Mouse (Mus musculus) E14TG2a.4 (cell line): ENCODE measurements around the gene Rbbp6.
A peak's percentile ranks its signal among the peaks of the same experiment; 100 is the strongest.

Experiments used
- H3K27me3 ChIP-seq: 2 replicates; pipeline ENCODE4 v1.6.1; 2014; ENCODE audit warnings: low read length, control low read depth; ENCODE audit not compliant: insufficient read depth
- H3K36me3 ChIP-seq: 2 replicates; pipeline ENCODE4 v1.6.1; 2014; ENCODE audit warnings: low read length, control low read depth; ENCODE audit not compliant: insufficient read depth
- H3K4me1 ChIP-seq: replicated peaks from 2 replicates; pipeline ENCODE4 v1.6.1; 2014; ENCODE audit warnings: low read depth, low read length, control low read depth
- H3K4me3 ChIP-seq: replicated peaks from 2 replicates; pipeline ENCODE4 v1.5.1; 2014; ENCODE audit warnings: mild to moderate bottlenecking, low read length
- H3K9me3 ChIP-seq: 2 replicates; pipeline ENCODE4 v1.6.1; 2014; ENCODE audit warnings: low read length, control low read depth
- CTCF ChIP-seq: conservative IDR thresholded peaks from 2 replicates; pipeline ENCODE4 v1.5.1; 2014; ENCODE audit warnings: low read length
- NANOG ChIP-seq: IDR thresholded peaks from 2 replicates; pipeline ENCODE4 v1.6.1; 2014; ENCODE audit warnings: borderline replicate concordance, low read length, mixed read lengths
- POU5F1 ChIP-seq: IDR thresholded peaks from 2 replicates; pipeline ENCODE4 v1.6.1; 2014; ENCODE audit warnings: low read length, borderline replicate concordance

Rbbp6 gene

GRCm38 (mm10) chr7:123039302-123039701 lies 73.8 kb downstream of the Rbbp6 start:
- TF ChIP-seq NANOG (no peak), POU5F1 (no peak), CTCF (peak; percentile 65)
- no peak overlapping the region for H3K4me3 ChIP-seq
- no peaks in the 10 kb centered on the region for H3K27me3 ChIP-seq
- H3K9me3 ChIP-seq, result no peaks in the 10 kb centered on the region
- H3K4me1 ChIP-seq, result no peaks in the 10 kb centered on the region
- H3K36me3 ChIP-seq, result no peaks in the 10 kb centered on the region

GRCm38 (mm10) chr7:123045146-123045545 lies 79.7 kb downstream of the Rbbp6 start:
- H3K36me3 ChIP-seq, result no peaks in the 10 kb centered on the region
- TF ChIP-seq NANOG (no peak), POU5F1 (no peak), CTCF (peak; percentile 91)
- no peaks in the 10 kb centered on the region for H3K9me3 ChIP-seq
- H3K4me3 ChIP-seq, result no peak overlapping the region
- no peaks in the 10 kb centered on the region for H3K27me3 ChIP-seq
- no peaks in the 10 kb centered on the region for H3K4me1 ChIP-seq

GRCm38 (mm10) chr7:123046473-123047091 lies 81.1 kb downstream of the Rbbp6 start:
- TF ChIP-seq POU5F1 (no peak), NANOG (no peak), CTCF (no peak)
- Histone ChIP-seq H3K4me3 (no peak overlapping the region), H3K9me3 (0 out of 2 replicates have a peak, but pooled peaks cover 3% of the 10 kb centered on the region), H3K27me3 (no peaks in the 10 kb centered on the region), H3K36me3 (no peaks in the 10 kb centered on the region), H3K4me1 (no peaks in the 10 kb centered on the region)
